Mouse (Mus musculus): ENCODE results near the gene Rnase2a. TPM values are rescaled to one million over a fixed set of nuclear protein-coding genes. Genes with fewer than 3 reads are reported as not detected.
"Not testable (repeated sequence)": the region's sequence is repeated elsewhere in the genome, so short reads cannot be mapped to it uniquely, and the experiment has no call there.

Gene Rnase2a
- not detected for total RNA-seq (2021)

DNA sequence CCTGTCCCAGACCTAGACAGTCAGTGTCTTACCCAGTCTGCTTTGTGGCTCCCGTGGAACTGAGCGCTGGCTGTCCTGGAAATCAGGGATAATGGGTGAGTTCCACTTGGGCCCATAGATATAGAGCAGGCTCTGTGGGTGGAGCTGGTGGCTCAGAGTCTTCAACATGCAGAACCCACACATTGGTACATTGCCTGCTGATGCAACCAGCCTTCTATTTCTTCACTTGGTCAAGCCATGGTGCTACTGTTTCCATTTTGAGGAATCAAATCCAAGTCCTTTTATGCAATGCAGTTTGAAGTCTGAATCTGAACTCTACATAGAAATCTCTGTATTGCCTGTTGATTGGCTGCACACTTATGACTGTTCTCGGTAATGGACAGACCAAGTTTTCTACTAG, at the start of gene Rnase2a:
TSS of gene Rnase2a (minus strand) at position 72 of the 400 bp plus-strand sequence.
- intact Hi-C loops (cut with DNase I): no loop called here
- DNase-seq (ENCODE audit: extremely low spot score in 1 of 2, low spot score in 2 of 2): no peak

DNA sequence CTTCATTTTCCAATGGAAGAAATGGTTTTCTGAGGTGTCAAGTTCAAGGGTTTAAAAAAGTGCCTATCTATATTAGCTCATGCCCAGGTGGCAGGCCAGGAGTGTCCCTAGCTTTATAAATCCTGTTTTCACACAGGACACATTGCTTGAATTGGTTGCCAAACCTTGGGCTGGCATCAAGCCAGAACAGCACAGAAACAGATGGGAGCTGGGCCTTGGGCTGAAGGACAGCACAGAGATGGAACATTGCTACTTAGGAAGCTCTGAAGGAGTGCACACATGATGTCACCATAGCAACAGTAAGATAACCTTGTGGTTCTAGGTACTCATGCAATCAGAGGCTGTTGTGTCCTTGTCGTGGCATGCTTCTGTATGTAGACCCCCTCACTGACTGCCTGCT, 35.6 kb upstream of the Rnase2a start:
- intact Hi-C loops (cut with DNase I): no loop called here
- DNase-seq (ENCODE audit: extremely low spot score in 1 of 2, low spot score in 2 of 2): peak in 1 of 2 experiments; percentile 25

GRCm38 (mm10) chr14:51278515-51278914, 22.6 kb upstream of the Rnase2a start:
- DNase-seq (ENCODE audit: extremely low spot score in 1 of 2, low spot score in 2 of 2); intact Hi-C loops (cut with DNase I): not testable (repeated sequence)

GRCm38 (mm10) chr14:51268677-51269076, 12.8 kb upstream of the Rnase2a start:
- no peak for DNase-seq (ENCODE audit: extremely low spot score in 1 of 2, low spot score in 2 of 2)
- intact Hi-C loops (cut with DNase I): loop anchor here (5.0 kb wide), 1 partner anchor 166 kb away; no protein-coding TSS in a partner anchor

DNA sequence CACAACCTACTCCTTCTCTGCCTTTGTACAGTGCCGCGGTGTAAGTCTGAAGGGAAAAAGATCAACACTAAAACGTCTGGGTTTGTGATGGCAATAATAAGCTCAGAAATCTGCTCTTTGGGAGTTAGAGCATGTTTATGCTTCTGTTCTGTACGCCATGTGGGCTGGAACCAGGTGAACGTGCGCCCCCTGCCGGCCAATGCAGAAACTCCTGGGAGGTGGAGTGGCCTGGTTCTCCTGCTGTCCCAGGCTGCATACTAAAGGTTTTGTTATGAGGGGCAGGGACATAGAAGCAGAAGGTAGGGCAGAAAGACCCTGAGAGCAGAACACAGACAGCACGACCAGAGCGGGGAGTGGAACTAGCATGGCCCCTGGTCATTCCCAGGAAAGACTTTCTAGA, 10.2 kb upstream of the Rnase2a start:
- intact Hi-C loops (cut with DNase I): loop anchor here (5.0 kb wide), 1 partner anchor 164 kb away; no protein-coding TSS in a partner anchor

DNA sequence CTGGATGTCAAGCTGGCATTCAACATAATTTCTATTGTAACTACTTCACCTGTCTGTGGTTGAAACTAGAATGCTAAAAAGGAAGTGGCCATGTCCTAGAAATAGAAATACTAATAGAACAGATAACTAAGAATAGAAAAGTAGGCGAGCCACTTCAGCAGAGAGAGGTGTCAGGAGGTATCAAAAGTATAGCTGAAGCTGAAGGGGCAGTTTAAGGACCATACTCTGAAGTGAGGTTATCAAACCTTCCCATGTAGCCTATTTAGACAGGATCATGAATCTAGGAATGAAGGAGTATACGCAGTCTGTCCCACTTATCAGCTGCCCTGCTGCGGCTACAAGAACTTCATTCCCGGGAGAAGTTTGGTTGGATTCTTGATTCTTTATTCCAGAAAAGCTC, 9.8 kb upstream of the Rnase2a start:
- no peak for DNase-seq (ENCODE audit: extremely low spot score in 1 of 2, low spot score in 2 of 2)
- intact Hi-C loops (cut with DNase I): loop anchor here (5.0 kb wide), 1 partner anchor 163 kb away; no protein-coding TSS in a partner anchor

More for the DNA sequence above, 10.2 kb upstream of the Rnase2a start:
- peak; percentile 50 to 73 for DNase-seq (ENCODE audit: extremely low spot score in 1 of 2, low spot score in 2 of 2)

DNA sequence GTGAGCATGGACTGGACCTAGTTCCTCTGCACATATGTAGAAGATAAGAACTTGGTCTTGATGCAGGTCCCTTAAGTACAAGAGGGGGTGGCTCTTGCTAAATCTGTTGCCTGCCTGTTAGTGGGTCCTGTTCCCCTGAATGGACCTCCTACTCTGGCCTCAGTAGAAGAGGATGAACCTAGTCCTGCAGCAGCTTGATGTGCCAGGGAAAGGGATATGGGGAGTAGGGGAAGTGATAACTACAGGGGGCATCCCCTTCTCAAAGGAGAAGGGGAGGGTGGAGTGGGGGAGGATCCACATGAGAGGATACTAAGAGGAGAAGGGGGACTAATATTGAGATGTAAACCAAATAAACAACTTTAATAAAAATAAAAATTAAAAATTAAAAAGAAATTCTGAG, 6.5 kb upstream of the Rnase2a start:
- DNase-seq (ENCODE audit: extremely low spot score in 1 of 2, low spot score in 2 of 2): no peak
- intact Hi-C loops (cut with DNase I): no loop called here

DNA sequence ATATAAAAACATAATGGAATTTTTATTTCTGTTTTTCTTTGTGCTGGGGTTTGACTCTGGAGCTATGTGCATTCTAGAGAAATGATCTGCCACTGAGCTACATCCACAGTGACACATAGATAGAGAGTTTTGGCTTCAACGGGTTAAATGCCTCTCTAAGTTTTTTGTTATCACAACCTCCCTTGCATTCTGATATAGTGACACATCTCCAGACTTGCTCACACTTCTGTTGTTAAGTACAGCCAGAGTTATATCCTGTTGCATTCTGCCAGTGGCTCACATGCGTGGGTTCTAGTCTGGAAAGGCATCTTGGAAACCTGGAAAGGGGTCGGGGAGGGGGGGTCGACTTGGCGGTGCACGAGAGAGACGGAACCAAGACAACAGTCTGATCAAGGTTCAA, 3.8 kb upstream of the Rnase2a start:
- intact Hi-C loops (cut with DNase I): no loop called here
- no peak for DNase-seq (ENCODE audit: extremely low spot score in 1 of 2, low spot score in 2 of 2)

DNA sequence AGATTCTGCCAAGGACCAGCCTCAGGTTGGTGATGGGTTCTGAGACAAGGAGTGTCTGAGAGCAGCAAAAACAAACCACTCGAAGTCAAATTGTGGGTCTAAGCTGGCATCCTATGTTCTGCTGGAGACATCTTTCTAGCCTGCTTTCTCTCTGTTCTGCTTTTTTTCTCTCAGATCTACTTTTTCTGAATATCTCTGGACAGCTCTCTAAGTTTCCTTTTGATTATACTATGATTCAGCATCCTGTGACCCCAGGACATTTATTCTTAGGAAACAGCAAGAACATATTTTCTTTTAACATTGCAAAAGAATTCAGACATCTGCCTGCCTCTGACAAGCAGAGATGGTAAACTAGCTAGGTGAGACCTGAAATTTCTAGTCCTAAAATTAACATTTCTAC, 2.3 kb downstream of the Rnase2a start:
- DNase-seq (ENCODE audit: extremely low spot score in 1 of 2, low spot score in 2 of 2): no peak
- intact Hi-C loops (cut with DNase I): no loop called here

DNA sequence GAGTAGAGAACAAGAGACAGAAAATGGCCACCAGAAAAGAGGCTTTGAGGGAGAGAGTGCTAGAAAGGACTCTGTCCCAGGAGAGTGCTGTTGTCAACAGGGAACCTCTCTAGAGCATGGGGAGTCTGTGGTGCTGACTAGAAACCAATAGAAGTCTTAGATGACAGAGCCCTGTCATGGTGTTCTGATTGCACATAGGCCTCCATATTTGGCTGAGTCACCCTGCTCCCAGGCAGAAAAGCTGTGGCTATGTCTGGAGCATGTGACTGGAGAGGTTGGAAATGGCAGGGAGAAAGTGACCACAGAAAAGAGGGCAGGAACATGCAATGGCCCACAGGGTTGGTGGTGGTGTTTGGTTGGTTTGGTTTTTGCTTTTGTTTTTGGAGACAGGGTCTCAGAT, 3.7 kb downstream of the Rnase2a start:
- DNase-seq (ENCODE audit: extremely low spot score in 1 of 2, low spot score in 2 of 2); intact Hi-C loops (cut with DNase I): not testable (repeated sequence)

- intact Hi-C loops (cut with DNase I): no loop called here
- no peak for DNase-seq (ENCODE audit: extremely low spot score in 1 of 2, low spot score in 2 of 2)
These were observed 5.6 kb downstream of the Rnase2a start for GRCm38 (mm10) chr14:51250348-51250747.

GRCm38 (mm10) chr14:51247736-51248135, 8.2 kb downstream of the Rnase2a start:
- intact Hi-C loops (cut with DNase I): loop anchor here (10.0 kb wide), 1 partner anchor 143 kb away; no protein-coding TSS in a partner anchor
- no peak for DNase-seq (ENCODE audit: extremely low spot score in 1 of 2, low spot score in 2 of 2)

DNA sequence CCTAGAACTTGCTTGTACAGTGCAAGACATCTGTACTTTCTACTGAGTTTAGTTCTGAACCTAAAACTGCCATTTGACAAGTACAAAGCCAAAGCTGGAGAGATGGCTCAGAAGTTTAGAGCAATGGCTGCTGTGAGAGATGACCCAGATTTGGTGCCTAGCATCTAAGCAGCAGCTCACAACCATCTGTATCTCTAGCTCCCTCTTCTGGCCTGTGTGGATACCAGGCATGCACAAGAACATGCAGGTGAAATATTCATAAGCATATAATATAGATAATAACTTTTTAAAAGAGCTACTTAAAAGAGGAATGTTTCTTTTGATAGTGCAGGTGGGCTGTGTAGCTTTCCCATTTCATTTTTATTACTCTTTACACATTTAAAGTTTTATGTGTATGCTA, 15.0 kb downstream of the Rnase2a start:
- intact Hi-C loops (cut with DNase I): loop anchor here (5.0 to 10.0 kb wide), 2 partner anchors 69 to 136 kb away; no protein-coding TSS in a partner anchor
- peak; percentile 17 to 32 for DNase-seq (ENCODE audit: extremely low spot score in 1 of 2, low spot score in 2 of 2)

DNA sequence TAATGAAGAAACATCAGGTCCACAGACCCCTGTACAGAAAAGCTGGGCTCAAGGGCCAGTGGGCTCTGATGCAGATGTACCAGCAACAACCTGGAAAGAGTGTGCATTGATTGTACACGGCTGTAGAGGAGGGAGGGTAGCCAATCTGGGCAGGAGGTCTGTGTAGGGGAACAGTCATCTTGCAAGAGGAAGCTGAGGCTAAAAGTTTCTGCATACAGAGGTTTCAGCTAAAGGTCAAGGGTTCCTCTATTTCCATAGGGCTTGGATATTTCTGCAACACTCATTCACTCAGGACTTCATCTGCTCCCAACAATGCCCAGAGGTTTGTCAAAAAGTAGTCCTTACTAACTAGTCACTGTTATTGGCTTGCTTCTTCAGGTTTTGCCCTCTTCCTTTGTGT, 18.4 kb downstream of the Rnase2a start:
- DNase-seq (ENCODE audit: extremely low spot score in 1 of 2, low spot score in 2 of 2); intact Hi-C loops (cut with DNase I): not testable (repeated sequence)

GRCm38 (mm10) chr14:51229657-51230056, 26.3 kb downstream of the Rnase2a start:
- intact Hi-C loops (cut with DNase I): not testable (repeated sequence)

GRCm38 (mm10) chr14:51220075-51220474, 35.8 kb downstream of the Rnase2a start:
- DNase-seq (ENCODE audit: extremely low spot score in 1 of 2, low spot score in 2 of 2); intact Hi-C loops (cut with DNase I): not testable (repeated sequence)

More at GRCm38 (mm10) chr14:51229657-51230056, 26.3 kb downstream of the Rnase2a start:
- DNase-seq (ENCODE audit: extremely low spot score in 1 of 2, low spot score in 2 of 2): not testable (repeated sequence)

Other genes with a start within 250 kb of the Rnase2a start
- gene Rnase10, start 248.4 kb downstream of the Rnase2a start, total RNA-seq (2021): under 1 TPM in 1 of 2 experiments, not detected in 1; 0.30 TPM
- gene Rnase9, start 214.2 kb downstream of the Rnase2a start, total RNA-seq (2021): not detected
- not detected for gene Rnase11, start 205.9 kb downstream of the Rnase2a start, total RNA-seq (2021)
- not detected for gene Rnase12, start 198.5 kb downstream of the Rnase2a start, total RNA-seq (2021)
- gene Olfr750, start 181.7 kb downstream of the Rnase2a start, total RNA-seq (2021): not detected
- 10 to 100 TPM; 11.2 to 14.0 TPM for gene Rnase4, start 165.0 kb downstream of the Rnase2a start, total RNA-seq (2021)
- 1 to 10 TPM; 2.5 to 3.7 TPM for gene Ang, start 165.0 kb downstream of the Rnase2a start, total RNA-seq (2021)
- not detected for gene Eddm3b, start 141.7 kb downstream of the Rnase2a start, total RNA-seq (2021)
- gene Rnase6, start 132.2 kb downstream of the Rnase2a start, total RNA-seq (2021): not detected
- not detected for gene Rnase1, start 109.3 kb downstream of the Rnase2a start, total RNA-seq (2021)
- gene Rnase2b, start 93.9 kb downstream of the Rnase2a start, total RNA-seq (2021): not detected
- gene Ang2, start 57.0 kb downstream of the Rnase2a start, total RNA-seq (2021): not detected
- gene Ear14, start 52.7 kb downstream of the Rnase2a start, total RNA-seq (2021): not detected
- not detected for gene Gm7247, start 105.6 kb upstream of the Rnase2a start, total RNA-seq (2021)
- not detected for gene Vmn2r88, start 154.7 kb upstream of the Rnase2a start, total RNA-seq (2021)
- not detected for gene Vmn2r89, start 195.7 kb upstream of the Rnase2a start, total RNA-seq (2021)